Mouse (Mus musculus) embryo, embryonic 10.5 days (tissue): ENCODE results near the gene Slc39a9.
A peak's percentile ranks its signal among the peaks of the same experiment; 100 is the strongest.

Experiments
- DNase-seq: peaks from one replicate; pipeline ENCODE4 v3.0.0-alpha.2; 2015; ENCODE audit warnings: low spot score

Gene Slc39a9

DNA sequence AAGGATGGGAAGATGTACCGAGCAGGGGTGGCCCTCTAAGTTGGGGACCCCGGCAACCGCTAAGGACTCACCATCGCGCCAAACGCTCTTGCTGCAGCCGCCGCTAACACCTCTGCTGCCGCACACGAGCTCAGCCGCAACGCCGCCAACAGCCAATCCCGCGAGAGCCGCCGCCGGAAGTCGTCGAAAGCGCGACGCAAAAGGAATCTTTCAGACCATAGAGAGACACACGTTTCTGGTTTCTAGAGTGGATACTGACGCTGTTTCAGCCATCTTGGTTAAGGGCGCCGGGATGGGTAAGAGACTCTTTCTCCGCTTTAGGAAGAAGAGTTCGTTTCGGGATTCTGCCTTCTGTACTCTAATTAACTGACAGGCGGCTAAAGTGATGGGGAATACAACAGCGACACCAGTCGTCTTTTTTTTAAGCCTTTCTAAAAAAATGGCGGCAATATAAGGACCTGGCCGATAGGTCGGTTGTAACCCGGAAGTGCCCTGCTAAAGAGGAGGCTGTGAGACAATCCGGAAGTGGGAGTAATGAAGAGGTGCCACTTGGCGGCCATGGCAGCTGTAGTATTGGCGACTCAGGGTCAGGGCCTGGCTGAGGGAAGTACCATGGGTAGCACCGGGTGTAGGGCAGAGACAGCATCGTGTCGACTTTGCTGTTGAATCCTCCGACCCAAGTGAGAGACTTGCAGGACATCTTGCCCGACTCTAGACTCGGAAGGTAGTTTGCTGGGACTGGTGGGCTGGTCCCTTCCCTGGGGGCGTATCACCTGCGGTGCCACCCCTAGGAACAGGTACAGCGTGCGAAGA is at the start of gene Slc39a9, which contains the start of gene Erh:
TSS of gene Slc39a9 (plus strand) at position 191 of the 813 bp plus-strand sequence.
TSS of gene Erh (minus strand) at position 649 of the 813 bp plus-strand sequence.
- peak; percentile 96 for DNase-seq

DNA sequence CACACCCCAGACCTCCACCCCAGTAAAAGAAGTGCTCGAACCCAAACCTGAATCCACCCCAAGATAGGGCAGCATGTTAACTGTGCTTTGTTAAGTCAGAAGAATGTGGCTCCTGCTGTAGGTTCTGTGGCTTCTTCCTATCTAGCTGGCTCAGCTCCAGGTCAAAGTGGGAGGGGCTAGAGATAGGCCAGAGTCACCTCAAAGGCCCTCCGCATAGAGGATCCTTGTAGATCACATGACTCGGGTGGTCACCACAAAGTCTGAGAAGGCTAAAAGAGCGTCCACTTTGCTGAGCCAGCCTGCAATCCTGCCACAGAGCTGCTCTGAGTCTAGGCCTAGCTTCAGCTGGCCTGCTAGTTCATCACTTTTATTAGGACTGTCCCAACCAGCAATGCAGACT is 49.5 kb upstream of the Slc39a9 start:
- no peak for DNase-seq

DNA sequence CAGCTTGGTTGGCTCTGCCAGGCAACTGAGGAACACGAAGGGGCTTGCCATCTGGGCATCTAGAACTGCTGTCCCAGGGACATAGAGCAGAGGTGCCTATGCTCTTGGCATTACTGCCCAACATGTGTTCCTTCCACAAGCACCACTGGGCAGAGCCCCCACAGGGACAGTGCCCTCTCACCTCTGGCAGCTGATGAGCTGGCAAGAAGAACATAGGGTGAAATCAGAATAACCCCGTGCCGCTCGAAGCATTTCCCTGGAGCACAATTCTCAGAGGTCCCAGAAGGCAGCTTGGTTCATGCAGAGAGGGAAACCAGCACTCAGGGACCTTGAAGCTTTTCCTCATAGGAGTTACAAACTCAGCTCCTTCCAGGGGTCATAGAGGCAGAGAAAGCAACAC is 48.9 kb upstream of the Slc39a9 start:
- no peak for DNase-seq

DNA sequence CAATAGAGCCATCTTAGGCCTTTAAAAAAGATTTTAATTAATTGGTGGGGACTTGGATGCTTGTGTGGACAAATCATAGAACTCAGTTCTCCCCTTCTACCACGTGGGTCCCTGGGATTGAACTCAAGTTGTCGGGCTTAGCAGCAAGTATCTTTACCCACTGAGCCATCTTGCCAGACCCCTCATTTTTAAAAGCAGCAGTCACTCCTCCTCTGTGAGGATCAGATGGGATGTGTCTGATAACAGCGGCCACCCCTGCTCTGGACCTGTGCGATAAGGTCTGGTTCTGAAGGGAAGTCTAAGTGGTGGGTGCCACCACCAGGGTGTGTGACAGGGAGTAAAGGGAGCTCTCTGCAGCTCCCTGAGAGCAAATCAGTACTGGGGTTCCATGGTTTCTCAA is 48.1 kb upstream of the Slc39a9 start:
- DNase-seq = no peak

DNA sequence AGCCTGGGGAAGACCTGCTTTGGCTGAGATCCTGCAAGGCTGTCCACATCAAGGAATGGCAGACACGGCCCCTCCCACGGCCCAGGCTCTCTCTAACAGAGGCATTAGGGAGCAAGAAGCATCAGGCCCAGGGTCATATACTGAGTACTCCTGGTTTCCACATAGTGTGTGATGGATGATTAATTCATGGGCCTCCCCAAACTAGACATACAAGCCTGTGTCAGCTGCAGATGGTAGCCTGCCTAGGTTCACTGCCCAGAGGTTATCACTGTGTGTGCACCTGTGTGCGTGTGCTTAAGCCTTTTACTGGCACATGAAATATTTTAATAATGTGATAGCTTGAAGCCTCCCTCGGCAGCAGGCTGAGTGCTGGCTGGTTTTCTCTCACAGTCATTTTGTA is 47.7 kb upstream of the Slc39a9 start:
- no peak for DNase-seq

DNA sequence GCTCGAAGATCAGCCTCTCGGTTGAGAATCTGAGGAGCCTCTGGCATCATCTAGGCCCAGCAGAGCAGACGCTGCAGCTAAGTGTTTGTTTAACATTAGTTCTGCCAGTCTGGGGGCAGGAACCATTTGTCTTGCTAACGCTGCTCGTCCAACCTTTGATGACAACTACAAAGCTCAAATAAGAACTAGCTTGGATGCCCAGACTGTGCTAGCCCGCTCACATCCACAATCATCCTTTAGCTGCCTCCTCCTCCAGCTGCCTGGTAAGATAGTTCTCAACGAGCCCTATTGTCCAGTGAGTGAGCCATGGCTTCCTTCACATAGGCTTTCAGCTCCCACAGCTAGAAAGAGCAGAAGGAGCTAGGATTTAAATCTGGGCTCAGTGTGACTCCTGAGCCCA is 45.4 kb upstream of the Slc39a9 start:
- peak; percentile 21 for DNase-seq

DNA sequence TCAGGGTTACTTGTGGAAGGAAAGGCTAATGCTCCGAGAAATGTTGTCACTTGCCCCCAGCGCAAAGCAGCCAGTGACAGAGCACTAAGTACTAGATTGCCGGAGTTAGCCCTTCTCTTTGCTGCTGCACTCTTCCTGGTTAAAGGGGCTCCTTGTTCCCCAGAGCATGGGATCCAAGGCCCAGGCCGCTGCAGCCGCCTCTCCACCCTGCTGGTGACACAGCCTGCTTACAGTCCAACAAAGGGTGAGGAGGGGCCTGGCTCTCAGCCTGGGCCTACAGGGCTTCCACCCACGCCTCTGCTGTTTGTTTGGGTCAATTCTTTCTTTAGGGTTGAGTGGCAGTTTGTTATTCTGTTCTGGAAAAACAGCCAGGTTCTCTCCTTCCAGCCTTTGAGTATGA is 44.9 kb upstream of the Slc39a9 start:
- peak; percentile 34 for DNase-seq

DNA sequence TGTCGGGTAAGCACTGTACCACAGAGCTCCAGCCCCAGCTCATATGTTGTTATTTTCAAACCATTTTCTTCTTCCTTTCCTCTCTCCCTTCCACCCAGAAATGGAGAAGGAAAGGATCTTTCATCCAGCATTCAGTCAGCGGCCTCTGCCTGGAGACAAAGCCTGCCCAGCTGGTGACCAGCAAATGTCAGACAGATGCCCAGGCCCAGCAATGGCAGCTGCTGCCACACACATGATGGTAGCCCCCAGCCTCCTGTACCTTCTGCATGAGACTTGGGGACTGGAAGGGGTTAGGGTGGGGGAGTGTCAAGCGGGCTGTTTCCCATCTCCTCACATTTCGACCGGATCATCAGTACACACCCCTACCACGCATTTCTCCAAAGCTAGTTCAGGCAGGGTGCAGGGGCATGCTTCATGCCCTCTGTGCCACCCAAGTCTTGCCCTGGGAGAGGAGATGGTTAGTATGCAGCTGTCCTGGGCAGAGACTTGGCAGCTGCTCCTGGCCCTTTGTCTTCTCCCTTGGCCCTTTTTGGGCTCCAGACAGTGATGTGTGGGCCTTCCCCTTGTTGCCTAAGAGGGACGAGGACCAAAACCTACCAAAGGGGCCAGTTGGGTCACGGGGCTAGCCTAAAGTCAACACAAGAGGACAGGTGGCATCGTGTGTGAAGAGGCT is 42.0 kb upstream of the Slc39a9 start:
- DNase-seq = no peak

DNA sequence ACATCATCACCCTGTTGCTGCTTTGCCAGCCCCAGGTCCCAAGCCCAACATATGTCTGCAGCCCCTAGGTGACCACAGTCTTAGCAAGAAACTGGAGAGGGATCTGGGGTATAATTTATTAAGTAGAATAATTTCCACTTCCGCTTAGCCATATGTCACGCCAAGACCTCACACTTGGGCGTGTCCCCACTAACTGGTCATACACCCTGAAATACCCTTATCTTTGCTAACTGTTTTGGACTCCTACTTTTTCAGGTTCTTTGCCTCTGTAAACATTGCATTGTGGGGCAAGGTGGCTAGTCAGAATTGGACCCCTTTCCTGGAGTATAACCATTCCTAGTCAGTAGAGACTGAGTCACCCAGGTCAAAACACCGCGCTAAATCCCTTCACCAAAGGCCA is 41.3 kb upstream of the Slc39a9 start:
- no peak for DNase-seq

DNA sequence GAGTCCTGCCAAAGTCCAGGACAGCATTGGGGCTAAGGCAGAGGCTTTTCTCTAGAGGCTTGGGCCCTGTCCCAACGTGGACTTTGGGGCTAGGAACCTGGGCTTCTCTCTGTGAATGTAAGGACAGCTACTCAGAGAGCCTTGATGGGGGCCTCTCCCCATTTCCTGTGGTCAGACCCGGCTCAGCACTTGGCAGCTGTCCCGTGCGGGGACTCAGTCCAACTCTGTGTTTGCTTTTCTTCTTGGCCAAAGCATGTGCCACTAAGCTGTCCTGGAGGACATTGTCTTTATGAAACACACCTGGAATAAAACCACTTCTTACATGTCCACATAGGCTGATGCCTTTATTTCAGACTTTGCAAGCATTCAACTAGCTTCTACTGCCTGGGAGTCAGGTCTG is 40.1 kb upstream of the Slc39a9 start:
- DNase-seq = no peak

DNA sequence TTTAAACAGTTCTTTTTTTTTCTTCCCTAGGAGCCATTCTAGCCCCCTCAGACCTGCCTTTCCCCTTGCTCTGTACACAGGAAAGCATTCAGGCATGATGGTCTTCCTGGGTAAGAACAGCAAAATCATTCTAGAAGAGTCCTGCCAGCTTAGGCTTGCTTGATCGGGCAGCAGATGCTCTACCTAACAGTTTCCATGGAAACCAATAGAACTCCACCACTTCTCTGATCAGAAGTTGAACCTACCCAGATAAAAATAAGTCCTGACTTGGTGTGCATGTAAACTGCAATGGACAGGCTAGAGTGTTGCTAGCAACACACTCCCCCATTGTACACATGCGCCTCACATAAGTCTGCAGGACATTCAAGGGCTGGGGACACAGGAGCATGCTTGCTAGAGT is 39.5 kb upstream of the Slc39a9 start:
- no peak for DNase-seq

DNA sequence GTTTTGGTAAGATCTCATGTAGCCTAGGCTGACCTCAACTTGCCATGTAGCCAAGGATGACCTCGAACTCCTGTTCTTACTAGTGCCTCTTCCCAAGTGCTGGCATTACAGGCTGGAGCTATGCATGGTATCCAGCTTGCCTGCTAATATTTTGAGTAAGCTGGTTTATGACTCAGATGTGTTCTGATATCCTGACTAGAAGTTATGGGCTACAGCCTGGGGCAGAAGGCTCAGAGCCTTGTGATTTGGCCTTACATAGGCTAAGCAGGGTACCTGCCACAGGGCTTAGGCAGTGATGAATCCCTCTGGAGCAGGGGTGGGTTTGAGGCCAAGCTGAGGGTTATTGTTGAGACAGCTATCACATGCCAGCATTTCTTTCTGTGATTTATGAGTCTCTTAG is 35.1 kb upstream of the Slc39a9 start:
- no peak for DNase-seq

DNA sequence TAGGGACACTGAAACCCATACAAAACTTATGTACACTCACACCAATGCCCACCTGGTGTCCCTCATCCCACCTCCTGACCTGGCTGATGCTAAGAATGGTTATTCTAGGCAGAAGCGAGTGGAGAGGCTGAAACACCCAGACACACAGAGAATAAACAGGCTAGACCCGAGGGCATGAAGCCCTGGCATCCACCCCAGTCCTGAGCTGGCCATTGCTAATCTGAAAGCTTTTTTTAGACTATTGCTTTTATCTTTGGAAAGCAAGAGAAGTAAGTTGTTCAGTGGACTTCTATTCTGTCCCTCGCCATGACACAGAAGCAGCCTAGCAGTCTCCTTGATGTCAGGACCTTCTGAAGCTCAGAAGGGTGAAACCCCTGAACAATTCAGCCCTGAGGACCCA is 33.8 kb upstream of the Slc39a9 start:
- no peak for DNase-seq

DNA sequence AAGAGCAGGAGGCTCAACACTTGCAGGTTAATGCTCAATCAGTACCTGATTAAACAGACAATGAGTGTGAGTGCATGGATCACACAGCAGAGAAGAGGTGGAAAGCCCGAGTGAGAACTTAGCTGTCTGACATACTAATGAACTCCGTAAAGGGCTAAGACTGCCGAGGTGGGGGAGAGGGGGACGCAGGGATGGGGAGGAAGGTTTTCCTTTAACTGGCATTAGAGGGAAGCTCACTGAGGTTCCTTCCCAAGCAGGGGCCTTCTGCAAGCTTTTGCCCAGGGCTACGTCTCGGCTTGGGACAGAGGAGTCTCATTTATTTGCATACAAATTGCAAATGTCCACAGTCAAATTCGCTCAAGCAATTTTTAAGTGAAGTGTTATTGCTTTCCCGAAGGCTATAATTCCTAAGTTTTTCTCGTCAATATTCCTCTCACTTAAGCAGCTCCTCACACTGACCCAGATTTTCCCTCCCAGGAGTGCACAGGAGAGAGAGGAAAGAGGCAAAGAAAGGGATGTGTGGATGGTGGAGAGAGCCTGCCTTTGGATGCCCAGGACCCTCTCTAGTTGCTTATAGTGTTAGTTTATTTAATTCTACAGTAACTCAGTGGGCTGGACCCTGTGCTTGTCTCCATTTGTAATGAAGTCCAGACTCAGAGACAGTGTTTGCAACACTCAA is 31.4 kb upstream of the Slc39a9 start:
- no peak for DNase-seq

DNA sequence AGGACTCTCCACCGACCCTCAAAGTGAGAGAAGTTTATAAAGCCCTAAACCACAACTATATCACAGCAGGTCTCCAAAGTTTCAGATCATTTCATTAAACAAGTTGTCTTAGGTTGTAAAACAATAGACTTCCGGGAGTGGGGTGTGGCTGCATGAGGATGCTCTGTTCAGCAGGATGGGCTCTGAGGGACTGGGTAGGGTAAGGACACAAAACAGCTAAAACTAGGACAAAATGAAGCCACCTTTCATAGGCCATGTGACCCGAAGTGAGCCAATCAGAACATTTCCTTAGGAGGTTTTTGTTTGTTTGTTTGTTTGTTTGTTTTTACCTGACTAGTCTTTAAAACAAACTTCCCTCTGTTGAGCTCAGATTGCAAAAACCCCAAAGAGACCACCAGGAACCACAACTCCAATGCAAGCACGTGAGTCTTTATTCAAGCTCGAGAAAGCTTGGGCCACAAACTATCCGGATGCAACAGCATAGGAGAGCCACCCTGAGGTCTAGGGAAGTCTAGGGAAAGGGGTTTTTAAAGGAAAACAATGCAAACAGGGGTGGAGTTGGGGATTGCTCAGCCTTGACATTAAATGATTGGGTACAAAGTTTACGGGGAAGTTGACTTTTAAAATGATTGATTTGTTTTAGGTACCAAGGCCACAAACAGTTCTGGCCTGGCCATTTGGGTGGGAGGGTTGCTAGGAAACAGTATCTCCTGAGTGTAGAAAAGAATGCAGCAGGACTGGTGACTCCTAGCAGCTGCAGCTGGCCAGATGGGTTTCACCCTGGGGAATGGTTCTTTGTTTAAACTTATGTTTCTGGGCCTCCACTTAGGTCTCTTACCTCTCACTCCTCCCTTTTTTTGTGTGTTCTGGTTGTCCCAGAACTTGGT is 28.1 kb upstream of the Slc39a9 start:
- DNase-seq = peak; percentile 45

DNA sequence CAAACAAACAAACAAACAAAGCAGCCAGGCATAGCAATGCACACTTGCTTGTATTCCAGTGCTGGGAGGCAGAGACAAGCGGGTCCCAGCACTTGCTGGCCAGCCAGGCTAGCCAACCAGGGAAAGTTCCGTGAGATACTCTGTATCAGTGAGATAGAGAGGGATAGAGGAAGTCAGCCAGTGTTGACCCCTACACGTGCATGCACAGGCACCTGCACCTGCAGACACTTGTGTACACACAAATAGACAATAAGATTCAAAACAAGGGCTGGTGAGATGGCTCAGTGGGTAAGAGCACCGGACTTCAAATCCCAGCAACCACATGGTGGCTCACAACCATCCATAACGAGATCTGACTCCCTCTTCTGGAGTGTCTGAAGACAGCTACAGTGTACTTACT is 23.2 kb upstream of the Slc39a9 start:
- DNase-seq = no peak

DNA sequence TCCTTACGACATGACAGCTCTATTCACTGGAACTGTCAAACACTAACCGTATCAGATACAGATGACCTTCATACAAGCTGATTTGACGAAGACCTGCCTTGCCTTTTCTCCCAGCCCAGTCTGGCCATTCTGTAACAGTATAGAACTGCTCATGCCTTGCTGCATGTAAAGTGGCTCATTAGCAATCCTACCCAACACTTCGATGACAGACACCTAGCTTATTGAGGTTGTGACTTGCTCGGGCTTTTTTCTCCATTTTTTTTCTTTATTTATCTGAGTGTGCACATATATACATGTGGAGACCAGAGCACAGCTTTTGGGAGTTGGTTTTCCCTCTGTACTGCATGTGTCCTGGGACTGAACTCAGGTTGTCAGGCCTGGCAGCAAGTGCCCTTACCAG is 11.9 kb upstream of the Slc39a9 start:
- DNase-seq = no peak

DNA sequence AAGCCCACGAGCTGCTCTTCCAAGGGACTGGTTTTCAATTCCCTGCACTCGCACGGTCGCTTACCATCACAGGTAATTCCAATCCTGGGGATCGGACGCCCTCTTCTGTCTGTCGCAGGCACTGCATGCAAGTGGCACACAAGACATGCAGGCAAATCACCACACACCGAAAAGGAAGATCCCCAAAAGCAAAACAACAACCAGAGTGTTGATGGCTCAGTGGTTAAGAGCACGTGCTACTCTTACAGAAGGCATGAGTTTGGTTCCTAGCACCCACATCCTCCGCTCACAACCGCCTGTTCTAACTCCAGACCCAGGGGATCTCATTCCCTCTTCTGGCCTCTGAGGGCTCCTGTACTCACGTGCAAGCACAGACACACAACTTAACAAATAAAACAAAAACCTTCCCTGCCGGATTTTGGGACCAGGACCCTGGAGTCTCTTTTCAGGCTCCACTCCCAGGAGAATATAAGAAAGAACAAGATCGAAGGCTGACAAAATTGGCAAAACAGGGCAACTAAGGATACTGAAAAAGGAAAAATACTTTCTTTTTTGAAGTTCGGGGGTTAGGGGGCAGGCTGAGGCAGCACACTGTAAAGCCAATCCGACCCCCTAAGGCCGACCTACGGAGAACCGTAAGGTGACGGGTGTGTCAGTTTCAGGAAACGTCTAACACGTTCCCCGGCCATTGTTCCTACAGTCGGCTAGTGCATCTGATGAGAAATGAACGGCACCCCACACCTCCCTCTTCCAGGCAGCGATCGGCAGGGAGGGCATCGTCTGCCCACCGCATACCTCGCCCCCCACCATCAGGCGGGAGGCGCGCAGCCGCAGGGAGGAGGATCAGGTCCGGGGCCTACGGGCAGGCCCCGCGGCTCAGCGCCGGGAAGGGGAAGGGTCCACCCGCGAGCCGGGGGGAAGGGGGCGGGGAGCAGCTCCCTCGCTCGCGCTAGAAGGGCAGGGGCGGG is 674 bp upstream of the Slc39a9 start:
- peak; percentile 82 for DNase-seq

DNA sequence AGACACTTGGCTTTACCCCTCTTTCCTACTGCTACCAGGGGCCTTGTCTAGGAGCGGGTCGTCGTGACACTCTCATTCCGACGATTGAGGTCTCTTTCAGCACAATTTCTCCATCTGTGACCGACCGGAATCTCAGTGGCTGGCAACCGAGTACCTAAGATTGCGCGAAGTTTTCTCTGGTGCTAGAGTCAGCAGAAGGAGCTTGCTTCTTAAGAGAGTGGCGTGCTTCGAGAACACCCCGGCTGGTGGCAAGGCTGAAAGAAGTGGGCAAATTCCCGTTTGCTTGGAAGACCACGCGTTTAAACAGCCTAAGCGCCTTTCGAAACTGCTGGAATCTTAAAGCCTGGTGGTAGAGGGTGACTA is 804 bp downstream of the Slc39a9 start:
- peak; percentile 12 for DNase-seq

DNA sequence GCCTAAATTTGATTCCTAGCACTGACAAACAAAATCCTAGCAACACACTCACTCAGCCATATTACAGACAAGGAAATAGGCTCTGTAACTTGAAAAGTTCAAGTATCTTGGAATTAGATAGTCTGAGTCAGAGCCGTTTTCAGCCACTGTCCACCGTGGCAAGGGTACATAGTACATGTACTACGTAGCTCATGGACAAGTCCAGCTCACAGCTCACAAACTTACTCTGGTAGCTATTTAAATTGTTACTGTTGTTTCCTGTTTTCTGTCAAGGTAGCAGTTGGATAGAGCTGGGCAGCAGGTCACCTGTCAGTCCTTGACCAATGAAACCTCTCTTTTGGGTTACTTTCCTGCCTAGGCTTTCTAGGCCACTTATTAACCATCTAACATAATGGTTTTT is 2.7 kb downstream of the Slc39a9 start:
- DNase-seq = no peak
